Mouse (Mus musculus) mesoderm, embryonic 11.5 days (tissue): ENCODE data around the gene Ranbp3l.

Source experiments
- DNase-seq: peaks from one replicate; pipeline ENCODE4 v3.0.0-alpha.2; 2012; ENCODE audit warnings: low read depth, low spot score

The Ranbp3l gene

DNA sequence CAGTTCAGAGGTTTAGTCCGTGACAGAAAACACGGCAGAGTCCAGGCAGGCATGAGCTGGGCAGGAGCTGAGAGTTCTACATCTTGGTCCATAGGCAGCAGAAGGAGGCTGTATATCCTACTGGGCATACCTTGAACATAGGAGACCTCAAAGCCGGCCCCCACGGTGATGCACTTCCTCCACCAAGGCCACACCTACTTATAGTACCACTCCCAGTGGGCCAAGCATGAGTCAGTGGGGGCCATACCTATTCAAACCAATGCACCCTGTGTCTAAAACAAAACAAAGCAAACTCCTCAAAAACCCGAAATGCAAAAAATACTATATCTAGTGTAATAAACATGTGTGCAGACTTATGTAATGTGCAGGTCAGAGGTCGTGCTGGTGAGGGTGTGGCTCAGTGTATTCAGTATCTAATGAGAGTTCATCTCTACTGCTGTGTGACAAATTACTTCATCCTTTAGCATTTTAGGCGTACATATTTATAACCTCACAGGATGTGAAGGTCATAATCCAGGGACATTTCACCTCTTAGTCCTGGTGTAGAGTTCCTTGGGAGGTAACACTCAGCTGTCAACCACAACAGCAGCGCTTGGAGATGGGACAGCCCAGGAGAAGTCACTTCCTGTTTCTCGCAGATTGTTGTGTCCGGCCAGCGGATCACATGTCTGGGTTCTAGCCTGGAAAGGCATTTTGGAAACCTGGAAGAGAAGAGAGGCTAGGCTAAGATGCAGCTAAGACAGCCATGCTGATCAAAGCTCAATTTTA lies 126.0 kb downstream of the Ranbp3l start:
- no peak for DNase-seq

DNA sequence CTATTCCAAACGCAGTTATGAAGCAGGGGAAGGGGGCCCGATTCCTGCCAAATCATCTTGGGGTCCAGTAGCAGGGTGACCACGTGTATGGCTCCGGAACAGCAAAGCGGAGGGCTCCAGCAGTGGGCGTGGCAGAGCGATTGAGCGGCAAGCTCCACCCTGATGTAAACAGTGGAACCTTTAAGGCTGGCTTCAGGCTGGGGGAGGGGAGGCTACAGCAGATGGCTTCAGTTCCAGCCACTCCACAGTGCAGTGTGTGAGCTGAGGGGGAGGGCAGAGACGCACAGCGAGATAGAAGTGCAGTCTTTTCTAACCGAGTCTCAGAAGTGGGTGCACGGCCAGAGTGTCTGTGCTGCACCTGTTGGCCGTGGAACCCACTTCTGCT lies 126.6 kb downstream of the Ranbp3l start:
- peak; percentile 50 for DNase-seq

DNA sequence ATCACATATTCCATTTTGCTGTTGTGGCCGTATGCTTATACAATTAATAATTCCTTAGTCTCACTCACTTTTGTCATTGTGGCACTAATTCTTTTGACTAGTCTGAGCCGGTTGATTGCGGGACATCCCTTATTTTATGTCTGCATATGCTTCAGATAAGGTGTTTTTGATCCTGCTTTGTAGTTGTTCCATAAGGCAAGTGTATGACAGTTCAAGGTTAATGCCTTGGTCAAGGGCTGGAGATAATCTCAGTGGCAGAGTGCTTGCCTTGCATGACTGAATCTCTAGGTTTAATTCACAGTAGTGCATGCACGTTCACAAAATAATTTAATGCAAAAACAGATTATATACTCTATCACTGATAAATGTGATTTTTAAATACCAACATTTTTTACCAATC lies 129.1 kb downstream of the Ranbp3l start:
- no peak for DNase-seq

DNA sequence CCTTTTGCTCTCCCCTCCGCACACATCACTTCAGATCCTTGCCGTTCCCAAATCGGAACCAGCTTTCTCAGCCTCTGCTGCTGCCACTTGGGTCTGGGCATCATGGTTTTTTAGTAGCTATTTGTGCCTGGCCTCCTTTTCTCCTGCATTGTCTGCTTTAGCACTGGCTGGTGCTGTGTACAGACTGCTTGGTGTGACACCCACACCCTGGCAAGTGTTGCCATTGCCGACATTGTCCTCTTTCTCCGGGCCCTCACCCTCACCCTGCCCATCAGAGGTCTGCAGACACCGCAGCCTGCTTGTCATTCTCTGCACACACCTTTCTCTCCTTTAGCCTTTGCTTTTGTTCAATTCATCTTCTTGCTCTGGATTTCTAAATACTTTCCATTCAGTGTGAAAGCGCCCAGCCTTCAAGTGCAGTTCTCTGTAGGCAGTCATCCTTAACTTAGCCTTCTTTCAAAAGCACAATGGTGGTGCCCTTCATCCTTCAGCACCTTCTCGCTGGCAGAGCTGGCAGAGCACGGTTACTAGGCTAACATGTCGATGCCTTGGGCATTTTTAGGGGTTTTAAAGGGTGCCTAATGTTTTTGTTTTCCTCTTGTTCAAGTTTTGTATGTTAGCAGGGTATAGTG lies 132.8 kb downstream of the Ranbp3l start:
- DNase-seq, result no peak

DNA sequence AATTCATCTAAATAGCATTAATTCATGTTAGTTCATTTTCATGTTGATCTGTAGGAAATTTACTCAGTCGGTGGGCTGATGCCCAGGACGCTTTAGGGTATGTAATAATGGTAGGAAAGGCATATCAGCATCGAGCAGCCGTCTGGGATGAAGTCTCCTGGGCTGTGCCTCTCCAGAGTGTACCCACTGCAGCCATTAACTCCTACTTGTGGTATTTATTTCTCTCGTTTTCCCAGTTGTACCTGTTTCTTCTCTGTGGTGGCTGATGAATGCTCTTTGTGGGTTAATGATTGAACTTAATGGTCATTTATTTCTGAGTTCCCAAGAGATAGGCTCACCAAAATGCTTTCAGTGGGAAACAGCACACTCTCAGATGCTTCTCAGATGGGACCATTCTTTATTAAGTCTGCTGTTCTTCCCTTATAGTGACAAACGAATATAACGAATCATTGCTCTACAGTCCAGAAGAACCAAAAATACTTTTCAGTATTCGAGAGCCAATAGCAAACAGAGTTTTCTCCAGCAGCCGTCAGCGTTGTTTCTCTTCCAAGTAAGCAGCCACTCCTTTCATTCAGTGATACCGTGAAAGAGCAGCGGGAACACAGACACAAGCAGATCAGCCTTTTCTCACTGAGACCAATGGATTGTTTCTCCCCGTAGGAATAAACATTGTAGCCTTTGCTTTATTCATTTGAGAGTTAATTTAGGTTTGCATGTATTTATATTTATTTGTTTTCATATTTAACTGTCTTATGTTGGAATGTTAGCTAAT lies 138.7 kb downstream of the Ranbp3l start:
- no peak for DNase-seq

DNA sequence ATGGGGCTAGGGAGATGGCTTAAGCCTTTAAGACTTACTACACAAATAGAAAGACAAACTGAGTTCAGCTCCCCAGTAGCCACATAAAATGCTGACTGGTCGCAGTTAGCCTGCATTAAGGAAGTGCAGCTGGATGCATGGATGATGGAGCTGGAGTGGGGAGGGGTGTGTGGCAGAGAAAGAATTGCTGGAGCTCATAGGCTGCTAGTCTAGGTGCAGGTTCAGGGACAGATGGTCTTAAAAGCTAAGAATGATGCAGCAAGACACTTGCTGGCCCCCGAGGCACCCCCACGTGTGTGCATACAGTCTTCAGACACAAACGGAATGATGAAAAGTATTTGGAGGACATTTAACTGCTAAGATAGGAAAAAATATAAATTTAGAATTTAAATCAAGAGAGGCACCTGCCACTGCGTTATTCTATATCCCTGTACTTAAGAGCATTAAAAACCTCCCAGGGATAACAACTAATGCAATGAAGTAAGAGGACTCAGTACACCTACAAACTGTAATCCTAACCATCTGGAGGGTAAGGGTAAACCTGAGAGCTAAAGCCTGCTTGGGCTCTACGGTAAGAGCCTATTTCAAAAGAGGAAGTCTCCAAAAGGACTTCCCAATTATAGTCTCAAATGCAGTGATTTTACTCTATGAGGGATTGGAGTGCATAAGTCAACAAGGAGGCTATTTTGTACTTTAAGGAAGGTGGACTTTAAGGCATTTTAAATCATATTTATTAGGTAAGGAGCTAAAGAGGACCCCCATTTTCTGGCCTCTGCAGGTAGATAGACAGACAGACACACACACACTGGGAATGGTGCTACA lies 143.0 kb downstream of the Ranbp3l start:
- DNase-seq, result no peak

DNA sequence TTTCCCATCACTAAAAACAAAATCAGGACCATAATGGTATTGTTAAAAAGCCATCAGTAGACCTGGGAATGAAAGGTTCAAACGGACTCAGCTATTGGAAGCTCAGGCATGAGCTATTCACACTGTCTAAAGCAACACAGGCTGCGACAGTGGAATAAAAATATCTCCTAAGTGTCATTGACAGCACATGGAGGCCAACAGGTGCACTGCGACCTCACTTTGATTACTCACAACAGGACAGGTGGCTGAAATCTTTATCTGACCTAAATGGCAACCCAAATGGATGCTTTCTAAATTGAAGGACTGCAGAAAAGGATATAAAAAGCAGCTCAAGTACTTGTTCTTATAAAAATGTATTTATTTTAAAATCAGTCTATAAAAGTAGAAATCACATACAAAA lies 143.9 kb downstream of the Ranbp3l start:
- DNase-seq, result no peak

DNA sequence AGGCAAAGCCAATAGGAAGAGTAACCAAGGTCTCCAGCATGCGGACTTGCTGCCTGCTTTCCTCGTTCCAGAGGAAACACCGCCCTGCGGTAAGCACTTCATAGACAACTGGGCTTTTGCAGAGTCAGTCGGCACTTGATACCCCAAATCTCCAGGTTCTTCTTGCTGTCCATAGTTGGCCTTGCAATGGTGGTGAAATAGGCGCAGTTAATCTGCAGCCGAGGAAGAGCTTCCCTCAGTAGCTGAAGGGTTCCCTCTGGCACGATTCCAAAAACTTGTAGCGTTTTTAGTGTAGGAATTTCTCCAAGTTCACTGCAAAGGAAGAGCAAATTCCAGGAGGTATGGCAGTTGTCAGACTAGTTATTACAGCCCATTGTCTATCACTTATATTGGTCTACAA lies 145.8 kb downstream of the Ranbp3l start:
- DNase-seq, result no peak

DNA sequence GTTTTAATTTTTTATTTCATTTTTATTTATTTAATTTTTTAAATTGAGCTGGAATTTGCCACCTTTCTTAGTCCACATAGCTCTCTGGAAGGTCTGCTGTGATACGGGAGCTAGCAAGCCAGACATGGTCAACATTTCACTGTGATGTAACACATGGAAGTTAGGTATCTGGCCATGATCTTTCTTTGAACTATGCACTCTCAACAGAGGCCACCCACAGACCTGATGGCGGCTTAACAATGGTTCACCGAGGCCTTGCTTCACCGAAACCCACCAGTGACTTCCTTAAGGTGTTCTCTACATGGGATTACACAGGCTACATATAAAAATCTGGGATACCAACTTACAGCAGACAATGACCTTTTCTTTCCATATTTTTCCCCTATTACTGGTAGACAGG lies 146.4 kb downstream of the Ranbp3l start:
- DNase-seq, result no peak

DNA sequence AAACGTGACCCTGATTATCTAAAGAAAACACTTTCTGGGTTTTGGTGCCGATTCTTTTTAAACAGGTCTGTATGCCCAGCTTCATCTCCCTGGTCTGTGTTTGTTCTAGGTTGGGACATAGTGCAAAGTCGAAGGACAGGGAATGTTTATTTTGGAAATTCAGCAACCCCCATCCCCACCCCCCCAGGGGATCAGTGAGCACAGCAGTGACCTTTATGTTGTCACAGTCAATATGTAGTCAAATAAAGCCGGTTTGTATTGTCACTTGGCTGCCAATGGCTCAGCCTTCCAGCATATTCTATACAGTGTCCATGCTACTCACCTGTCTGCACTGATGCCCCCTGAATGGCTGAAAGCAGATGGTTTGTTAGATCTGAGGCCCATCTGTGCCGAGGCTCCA lies 146.8 kb downstream of the Ranbp3l start:
- no peak for DNase-seq
